Mouse (Mus musculus) liver, embryonic 12.5 days (tissue): ENCODE results near the gene Ddah1. TPM values are rescaled to one million over a fixed set of nuclear protein-coding genes. Genes with fewer than 3 reads are reported as not detected.

ENCODE experiments used
- polyA plus RNA-seq: library from polyadenylated mRNA; unstranded; fragments of >200 nt; fragmentation: Nextera tagmentation; extraction: Ambion mirVana; gene quantifications from 2 replicates; pipeline ENCODE4 v1.2.1, GENCODE M21; 2016

The Ddah1 gene
- polyA plus RNA-seq, 1 experiment from 2014 or later: 36.4 TPM

Other genes starting within 250 kb of the Ddah1 start
- 25.7 and 26.1 TPM in 2 replicates for gene Znhit6, start 182.5 kb upstream of the Ddah1 start, polyA plus RNA-seq
- gene Ccn1, start 108.7 kb upstream of the Ddah1 start, polyA plus RNA-seq: 11.1 and 11.3 TPM in 2 replicates
- 25.0 and 26.0 TPM in 2 replicates for gene Bcl10, start 164.1 kb downstream of the Ddah1 start, polyA plus RNA-seq
- 25.6 and 27.4 TPM in 2 replicates for gene 2410004B18Rik, start 179.3 kb downstream of the Ddah1 start, polyA plus RNA-seq
- 1.3 and 1.4 TPM in 2 replicates for gene Syde2, start 229.2 kb downstream of the Ddah1 start, polyA plus RNA-seq